Mouse (Mus musculus): Measurements from ENCODE around the gene Rubcn. TPM values are rescaled to one million over a fixed set of nuclear protein-coding genes. Genes with fewer than 3 reads are reported as not detected.
"Not testable (repeated sequence)": the region's sequence is repeated elsewhere in the genome, so short reads cannot be mapped to it uniquely, and the experiment has no call there.

The Rubcn gene
- polyA plus RNA-seq (2015; fragmentation: Nextera tagmentation; extraction: Ambion mirVana) = 27.0 and 34.0 TPM in 2 replicates

DNA sequence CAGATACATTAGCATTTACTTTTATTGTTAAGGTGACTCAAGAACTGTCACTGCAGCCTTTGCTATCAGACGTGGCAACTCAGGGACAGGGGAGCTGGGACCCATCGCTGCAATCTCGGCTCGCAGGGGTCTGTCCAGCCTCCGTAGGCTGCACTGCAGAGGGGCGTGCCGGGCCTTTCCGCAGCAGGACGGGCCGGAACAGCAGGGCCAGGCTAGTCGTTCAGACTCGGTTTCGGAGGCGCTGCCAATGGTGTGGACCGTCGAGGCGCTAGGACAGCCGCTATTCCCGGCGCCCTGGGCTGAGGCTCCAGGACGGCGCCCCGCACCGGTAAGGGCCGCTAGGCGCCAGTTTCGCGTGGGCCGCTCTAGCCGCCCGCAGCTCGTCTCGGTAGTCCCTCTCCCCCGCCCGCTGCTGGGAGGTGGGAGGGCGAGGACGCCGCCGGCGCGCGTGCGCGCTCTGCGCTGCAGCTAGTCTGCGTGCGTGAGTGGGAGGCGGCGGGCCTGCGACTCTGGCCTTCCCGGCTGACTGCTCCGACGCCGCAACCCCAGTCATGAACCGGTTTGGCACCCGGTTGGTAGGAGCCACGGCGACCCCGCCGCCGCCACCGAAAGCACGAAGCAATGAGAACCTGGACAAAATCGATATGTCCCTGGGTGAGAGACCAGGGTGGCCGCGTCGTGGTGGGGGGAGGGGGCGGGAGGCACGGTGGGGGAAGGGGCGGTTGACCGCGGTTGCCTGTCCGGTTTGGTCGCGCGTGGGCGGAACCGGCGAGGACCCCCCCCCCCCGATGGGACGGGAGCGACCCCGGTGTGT is at the start of gene Rubcn, which contains the start of gene Fyttd1:
Rubcn (minus strand) TSS at position 424 of the 814 bp plus-strand sequence.
Fyttd1 (plus strand) TSS at position 158 of the 814 bp plus-strand sequence.
- H3K9ac ChIP-seq = peak within 1 kb of the TSS; percentile 97
- no peaks in the 10 kb centered on the region for H3K27me3 ChIP-seq
- H3K4me2 ChIP-seq = peak within 1 kb of the TSS; percentile 82
- no peaks in the 10 kb centered on the region for H3K9me3 ChIP-seq (replicated peaks)
- H3K4me3 ChIP-seq = peak within 1 kb of the TSS; percentile 96
- peak; percentile 96 for ATAC-seq (replicated peaks; ENCODE audit: insufficient number of reproducible peaks, insufficient read depth, low FRiP score, low read depth)
- H3K4me1 ChIP-seq (replicated peaks) = peaks cover 33% of the 10 kb centered on the region
- peak within 1 kb of the TSS; percentile 89 for H3K27ac ChIP-seq
- no peaks in the 10 kb centered on the region for H3K36me3 ChIP-seq
- under 1% methylated on average over 76 of the region's 83 CpGs for WGBS

DNA sequence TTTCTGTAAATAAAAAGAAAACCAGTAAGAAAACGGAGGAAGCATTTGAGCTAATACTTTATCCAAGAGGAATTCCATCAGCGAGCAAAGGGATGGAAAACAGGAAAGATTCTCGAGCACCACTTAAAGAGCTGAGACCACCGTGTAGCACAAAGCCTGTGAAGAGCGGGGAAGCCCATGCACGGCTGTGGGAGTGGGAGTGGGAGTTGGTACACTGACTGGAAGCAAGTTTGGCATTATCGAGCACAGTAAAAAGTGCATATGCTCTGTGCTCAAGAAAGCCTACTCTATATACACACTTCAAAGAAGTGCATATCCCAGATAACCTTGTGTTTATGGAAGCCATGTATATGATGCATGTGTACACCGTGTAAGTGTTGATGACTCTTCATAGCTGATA is 49.5 kb upstream of the Rubcn start:
- Histone ChIP-seq H3K4me3 (no peak overlapping the region), H3K4me2 (no peak overlapping the region), H3K27me3 (no peaks in the 10 kb centered on the region), H3K4me1 (replicated peaks) (peaks cover 4% of the 10 kb centered on the region; the same call in 1 of the 2 replicates), H3K9ac (no peak overlapping the region), H3K9me3 (replicated peaks) (no peaks in the 10 kb centered on the region), H3K36me3 (peaks cover 7% of the 10 kb centered on the region), H3K27ac (no peak overlapping the region)
- WGBS = 85% methylated on average over 8 of the region's 8 CpGs
- ATAC-seq (replicated peaks; ENCODE audit: insufficient number of reproducible peaks, insufficient read depth, low FRiP score, low read depth) = no peak

DNA sequence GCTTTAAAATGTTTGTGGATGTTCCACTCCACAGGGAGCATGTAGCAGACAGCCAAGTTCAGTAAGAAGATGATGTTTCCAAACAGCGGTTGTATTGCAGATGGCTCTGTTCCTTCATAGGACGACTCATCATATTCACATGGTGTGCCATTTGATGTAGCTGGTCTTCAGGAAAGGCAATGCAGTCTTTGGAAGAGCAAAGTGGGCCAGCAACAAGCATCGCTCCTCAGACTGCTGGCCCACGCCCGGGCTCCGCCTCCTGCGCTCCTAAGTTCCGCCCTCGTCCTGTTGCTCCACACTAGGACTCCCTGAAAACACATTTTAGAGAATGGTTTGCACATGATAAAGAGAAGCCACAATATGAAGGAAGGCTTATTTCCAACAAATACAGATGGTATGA is 49.1 kb upstream of the Rubcn start:
- H3K4me3 ChIP-seq; ATAC-seq (replicated peaks; ENCODE audit: insufficient number of reproducible peaks, insufficient read depth, low FRiP score, low read depth); H3K4me1 ChIP-seq (replicated peaks); H3K9ac ChIP-seq; H3K27me3 ChIP-seq; H3K9me3 ChIP-seq (replicated peaks); H3K4me2 ChIP-seq; H3K36me3 ChIP-seq; H3K27ac ChIP-seq: not testable (repeated sequence)
- WGBS = 94% methylated on average over 9 of the region's 9 CpGs

DNA sequence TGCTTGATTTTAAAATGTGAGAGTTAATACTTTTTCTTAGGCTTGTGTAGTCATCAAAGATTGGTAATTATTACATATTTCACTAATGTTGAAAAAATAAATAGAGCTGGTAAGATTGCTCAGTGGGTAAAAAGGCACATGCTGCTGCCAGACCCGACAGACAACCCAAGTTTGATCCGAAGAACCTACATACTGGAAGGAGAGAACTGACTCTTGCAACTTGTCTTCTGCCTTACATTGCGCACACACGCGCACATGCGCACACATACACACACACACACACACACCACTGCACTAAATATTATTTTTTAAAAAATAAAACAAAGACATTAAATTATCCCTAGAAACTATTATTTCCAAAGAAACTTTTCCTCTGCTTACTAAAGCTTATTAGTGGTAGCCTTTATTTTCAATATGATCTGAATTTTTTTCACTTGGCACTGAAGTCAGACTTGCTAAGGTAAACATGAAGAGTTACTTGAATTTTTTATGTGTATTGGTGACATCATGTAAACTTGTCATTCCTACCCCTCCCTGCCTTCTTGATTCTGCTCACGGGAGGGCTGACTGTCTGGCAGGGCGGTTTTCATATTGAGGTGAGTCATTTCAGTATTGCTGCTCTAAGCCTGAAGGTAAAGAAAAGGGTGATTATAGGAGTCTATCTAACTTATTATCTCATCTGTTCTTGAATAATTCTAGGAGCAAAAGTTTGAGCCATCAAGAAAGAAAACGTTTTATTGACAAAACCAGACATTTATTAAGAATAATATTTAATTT is 37.9 kb upstream of the Rubcn start:
- H3K9ac ChIP-seq = no peak overlapping the region
- H3K4me1 ChIP-seq (replicated peaks) = peaks cover 9% of the 10 kb centered on the region; the same call in 1 of the 2 replicates
- no peaks in the 10 kb centered on the region for H3K27me3 ChIP-seq
- peak overlapping the region; percentile 79 for H3K4me2 ChIP-seq
- ATAC-seq (replicated peaks; ENCODE audit: insufficient number of reproducible peaks, insufficient read depth, low FRiP score, low read depth) = no peak
- H3K36me3 ChIP-seq = no peaks in the 10 kb centered on the region
- 70% methylated on average over 9 of the region's 9 CpGs for WGBS
- H3K9me3 ChIP-seq (replicated peaks) = no peaks in the 10 kb centered on the region
- peak overlapping the region; percentile 21 for H3K4me3 ChIP-seq
- H3K27ac ChIP-seq = no peak overlapping the region

DNA sequence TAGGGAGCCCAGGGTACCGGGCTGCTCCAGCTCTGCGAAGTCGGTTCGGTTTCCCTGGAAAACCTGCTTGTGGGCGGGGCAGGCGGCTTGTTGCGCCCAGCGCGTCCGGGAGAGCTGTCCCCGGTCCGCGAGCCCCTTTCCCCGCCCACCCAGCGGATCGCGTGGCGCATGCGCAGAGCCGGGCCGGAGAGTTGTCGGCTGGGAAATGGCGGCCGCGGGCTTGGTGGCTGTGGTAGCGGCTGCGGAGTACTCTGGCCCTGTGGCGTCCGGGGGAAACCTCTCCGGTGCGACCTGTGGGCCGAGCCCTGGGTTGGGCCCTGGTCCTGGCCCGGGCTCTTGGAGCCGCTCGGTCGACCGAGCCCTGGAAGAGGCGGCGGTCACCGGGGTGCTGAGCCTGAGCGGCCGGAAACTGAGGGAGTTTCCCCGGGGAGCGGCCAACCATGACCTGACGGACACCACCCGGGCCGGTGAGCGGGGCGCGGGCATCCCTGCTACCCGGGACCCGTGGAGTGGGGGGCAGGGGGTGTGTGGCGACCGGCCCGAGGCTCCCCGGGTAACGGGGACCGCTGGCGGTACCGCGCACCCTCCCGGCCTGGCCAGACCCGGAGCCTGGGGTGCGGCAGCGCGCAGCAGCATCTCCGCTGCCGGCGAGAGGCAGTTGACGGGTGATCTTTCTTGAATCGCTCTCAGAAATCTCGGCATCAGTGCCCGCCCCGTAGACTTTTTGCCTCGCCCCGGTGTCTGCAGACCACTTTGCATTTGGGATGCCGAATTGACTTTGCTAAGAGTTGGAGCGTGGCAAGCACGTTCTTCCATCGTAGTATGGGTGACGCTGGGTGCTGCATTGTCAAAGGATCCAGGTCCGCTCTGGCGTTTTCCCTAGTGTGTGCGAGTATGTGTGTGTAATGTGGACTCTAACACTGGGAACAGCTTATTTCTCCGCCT is 36.6 kb upstream of the Rubcn start, which contains the start of gene Lrch3:
Lrch3 (plus strand) TSS at position 164 of the 945 bp plus-strand sequence.
- ATAC-seq (replicated peaks; ENCODE audit: insufficient number of reproducible peaks, insufficient read depth, low FRiP score, low read depth) = peak; percentile 94
- Histone ChIP-seq H3K36me3 (no peaks in the 10 kb centered on the region), H3K4me1 (replicated peaks) (peaks cover 9% of the 10 kb centered on the region; the same call in 1 of the 2 replicates), H3K27ac (peak within 1 kb of the TSS; percentile 85), H3K9me3 (replicated peaks) (no peaks in the 10 kb centered on the region), H3K9ac (peak within 1 kb of the TSS; percentile 88), H3K4me2 (peak within 1 kb of the TSS; percentile 79), H3K27me3 (no peaks in the 10 kb centered on the region), H3K4me3 (peak within 1 kb of the TSS; percentile 86)
- under 1% methylated on average over 85 of the region's 85 CpGs for WGBS

DNA sequence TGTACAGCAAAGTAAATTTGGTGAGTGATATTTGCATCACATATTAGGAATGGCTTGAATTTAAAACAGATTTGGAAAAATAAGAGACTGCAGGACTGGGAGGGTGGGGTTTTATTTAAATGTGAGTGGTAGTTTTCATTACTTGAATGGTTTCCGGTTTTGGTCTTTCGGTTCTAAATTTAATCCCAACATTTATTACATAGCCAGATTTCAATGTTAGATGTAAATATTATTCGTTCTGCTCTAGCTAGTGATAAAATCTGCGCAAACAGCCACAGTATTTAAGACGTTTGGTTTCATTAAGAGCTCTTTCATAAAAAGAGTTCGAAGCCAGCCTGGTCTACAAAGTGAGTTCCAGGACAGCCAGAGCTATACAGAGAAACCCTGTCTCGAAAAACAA is 35.6 kb upstream of the Rubcn start:
- H3K36me3 ChIP-seq = peaks cover 2% of the 10 kb centered on the region; the same call in 1 of the 2 replicates
- peak overlapping the region; percentile 79 for H3K4me2 ChIP-seq
- no peak for ATAC-seq (replicated peaks; ENCODE audit: insufficient number of reproducible peaks, insufficient read depth, low FRiP score, low read depth)
- WGBS = 56% methylated on average over 7 of the region's 7 CpGs
- peak overlapping the region; percentile 86 for H3K4me3 ChIP-seq
- peaks cover 9% of the 10 kb centered on the region; the same call in 1 of the 2 replicates for H3K4me1 ChIP-seq (replicated peaks)
- H3K27ac ChIP-seq = no peak overlapping the region
- H3K9me3 ChIP-seq (replicated peaks) = no peaks in the 10 kb centered on the region
- no peaks in the 10 kb centered on the region for H3K27me3 ChIP-seq
- H3K9ac ChIP-seq = no peak overlapping the region; the same call in 1 of the 2 replicates

DNA sequence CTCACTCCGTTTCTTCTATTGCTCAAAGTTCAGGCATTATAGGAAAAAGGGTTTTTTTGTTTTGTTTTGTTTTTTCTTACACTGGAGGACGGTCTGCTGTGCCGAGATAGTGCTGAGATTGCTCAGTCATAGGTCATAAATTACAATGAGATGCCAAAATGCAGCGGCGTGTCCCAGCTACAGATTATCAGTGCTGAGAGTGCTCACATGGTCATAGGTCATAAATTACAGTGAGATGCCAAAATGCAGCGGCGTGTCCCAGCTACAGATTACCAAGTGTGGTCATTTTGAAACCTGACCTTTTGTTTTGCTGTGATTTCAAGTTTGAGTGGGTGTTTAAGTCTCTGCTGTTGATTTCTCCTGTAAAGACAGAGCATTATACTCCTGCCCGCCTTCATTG is 29.2 kb upstream of the Rubcn start:
- Histone ChIP-seq H3K9ac (no peak overlapping the region), H3K4me3 (no peak overlapping the region), H3K4me1 (replicated peaks) (no peaks in the 10 kb centered on the region), H3K27ac (no peak overlapping the region), H3K27me3 (no peaks in the 10 kb centered on the region), H3K4me2 (no peak overlapping the region), H3K36me3 (peaks cover 31% of the 10 kb centered on the region), H3K9me3 (replicated peaks) (no peaks in the 10 kb centered on the region)
- 78% methylated on average over 8 of the region's 8 CpGs for WGBS
- ATAC-seq (replicated peaks; ENCODE audit: insufficient number of reproducible peaks, insufficient read depth, low FRiP score, low read depth) = no peak

DNA sequence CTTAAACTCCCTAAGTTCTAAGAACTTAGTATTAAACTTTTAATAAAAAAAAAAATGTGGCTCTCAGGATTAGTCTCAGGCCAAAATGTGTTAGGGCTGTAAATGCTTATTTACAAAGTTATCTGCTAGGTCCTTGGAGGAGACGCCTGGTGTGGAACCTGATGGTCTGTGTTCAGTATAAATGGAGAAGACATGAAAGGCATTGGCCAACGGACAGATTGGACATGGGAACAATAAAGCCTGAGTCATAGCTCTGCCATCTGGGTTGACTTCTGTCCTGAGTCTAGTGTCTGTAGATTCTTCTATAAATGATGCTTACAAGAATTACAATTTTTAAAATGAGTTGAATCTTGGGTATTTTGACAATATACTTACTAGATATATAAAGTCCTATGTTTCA is 28.6 kb upstream of the Rubcn start:
- ATAC-seq (replicated peaks; ENCODE audit: insufficient number of reproducible peaks, insufficient read depth, low FRiP score, low read depth) = no peak
- Histone ChIP-seq H3K4me2 (no peak overlapping the region), H3K27me3 (no peaks in the 10 kb centered on the region), H3K27ac (no peak overlapping the region), H3K4me1 (replicated peaks) (no peaks in the 10 kb centered on the region), H3K4me3 (no peak overlapping the region), H3K36me3 (peaks cover 33% of the 10 kb centered on the region), H3K9ac (no peak overlapping the region), H3K9me3 (replicated peaks) (no peaks in the 10 kb centered on the region)
- 68% methylated on average over 2 of the region's 2 CpGs for WGBS

DNA sequence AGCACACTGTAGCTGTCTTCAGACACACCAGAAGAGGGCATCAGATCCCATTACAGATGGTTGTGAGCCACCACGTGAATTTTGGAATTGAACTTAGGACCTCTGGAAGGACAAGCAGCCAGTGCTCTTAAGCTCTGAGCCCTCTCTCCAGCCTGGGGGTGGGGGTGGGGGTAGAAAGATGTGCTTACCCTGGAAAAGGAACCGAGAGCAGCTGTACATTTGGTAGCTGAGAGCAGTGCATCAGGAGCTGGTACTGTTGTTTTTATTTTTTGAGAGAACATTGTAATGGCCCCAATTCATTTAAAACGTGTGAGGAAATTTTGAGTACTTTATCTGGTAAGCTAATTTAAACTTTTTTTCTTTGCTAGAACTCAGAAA is 24.5 kb upstream of the Rubcn start:
- peaks cover 43% of the 10 kb centered on the region for H3K36me3 ChIP-seq
- no peaks in the 10 kb centered on the region for H3K9me3 ChIP-seq (replicated peaks)
- H3K4me3 ChIP-seq = no peak overlapping the region
- H3K9ac ChIP-seq = no peak overlapping the region
- H3K4me2 ChIP-seq = no peak overlapping the region
- no peaks in the 10 kb centered on the region for H3K4me1 ChIP-seq (replicated peaks)
- no peaks in the 10 kb centered on the region for H3K27me3 ChIP-seq
- no peak overlapping the region for H3K27ac ChIP-seq
- 61% methylated on average over 3 of the region's 3 CpGs for WGBS
- ATAC-seq (replicated peaks; ENCODE audit: insufficient number of reproducible peaks, insufficient read depth, low FRiP score, low read depth) = no peak

DNA sequence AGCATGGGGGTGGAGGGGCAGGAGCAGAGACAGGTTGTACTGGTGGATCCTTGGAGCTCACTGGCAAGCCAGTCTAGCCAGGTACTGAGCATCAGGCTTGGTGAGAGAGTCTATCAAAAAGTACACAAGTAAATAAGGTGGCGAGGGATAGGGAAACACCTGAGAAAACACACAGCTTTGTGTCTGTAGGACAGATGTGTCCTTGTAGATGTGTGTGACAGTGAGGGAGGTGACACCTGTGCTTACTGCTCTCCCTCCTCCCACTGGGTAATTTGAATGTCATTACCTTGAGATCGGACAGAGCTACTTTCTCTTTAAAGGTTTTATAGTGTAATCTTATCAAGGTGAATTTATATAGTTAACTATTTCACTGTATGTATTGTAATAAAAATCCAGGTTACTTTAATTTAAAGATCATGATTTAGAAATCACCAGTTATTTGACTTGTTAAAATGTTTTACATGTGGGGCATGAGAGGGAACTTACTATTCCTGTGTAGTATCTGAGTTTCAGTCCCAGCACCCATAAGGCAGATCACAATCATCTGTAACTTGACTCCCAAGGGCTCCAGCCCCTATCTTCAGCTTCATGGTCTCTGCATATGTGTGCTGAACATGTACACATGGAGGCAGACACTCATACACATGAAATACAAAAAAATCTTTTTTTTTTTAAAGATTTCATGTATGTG is 23.9 kb upstream of the Rubcn start:
- Histone ChIP-seq H3K27me3 (no peaks in the 10 kb centered on the region), H3K4me2 (no peak overlapping the region), H3K4me3 (no peak overlapping the region), H3K4me1 (replicated peaks) (no peaks in the 10 kb centered on the region), H3K36me3 (peaks cover 38% of the 10 kb centered on the region), H3K9ac (no peak overlapping the region), H3K9me3 (replicated peaks) (no peaks in the 10 kb centered on the region), H3K27ac (no peak overlapping the region)
- 86% methylated on average over 2 of the region's 2 CpGs for WGBS
- ATAC-seq (replicated peaks; ENCODE audit: insufficient number of reproducible peaks, insufficient read depth, low FRiP score, low read depth) = no peak

Measured in heart, embryonic 15.5 days (tissue).